Mouse (Mus musculus): ENCODE results near the gene Tmem131l. TPM values are rescaled to one million over a fixed set of nuclear protein-coding genes. Genes with fewer than 3 reads are reported as not detected.

Tmem131l gene
- polyA plus RNA-seq, 1 experiment from 2014 or later = 86.8 TPM

DNA sequence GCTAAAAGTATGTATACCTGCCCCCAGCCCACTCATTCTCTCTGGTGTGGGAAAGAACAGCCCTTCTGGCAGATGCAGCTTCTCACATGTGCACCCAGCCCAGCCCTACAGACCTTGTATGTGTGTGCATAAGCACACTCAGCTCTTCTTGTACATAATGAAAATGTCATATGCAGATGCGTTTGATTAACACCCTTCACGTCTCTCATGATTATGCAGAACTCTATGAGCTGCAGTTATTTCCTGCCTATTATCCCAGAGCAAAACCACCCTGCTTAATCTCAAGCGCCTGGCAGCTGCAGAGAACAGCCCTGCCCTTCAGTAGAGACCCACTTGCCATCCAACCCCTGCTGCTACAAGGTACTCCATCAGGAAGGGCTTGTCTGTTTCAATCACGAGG, 55.6 kb downstream of the Tmem131l start:
- Histone ChIP-seq H3K9me3 (ENCODE audit: control insufficient read depth, low read length) (no peaks in the 10 kb centered on the region), H3K4me1 (ENCODE audit: control insufficient read depth, insufficient read depth, low read length) (peaks cover 55% of the 10 kb centered on the region), H3K27ac (replicated peaks; ENCODE audit: low read depth, low read length) (no peak overlapping the region), H3K4me2 (ENCODE audit: low read depth, severe bottlenecking) (no peak overlapping the region), H3K27me3 (ENCODE audit: control insufficient read depth, insufficient read depth, low read length) (no peaks in the 10 kb centered on the region), H3K36me3 (ENCODE audit: control insufficient read depth, insufficient read depth, low read length) (no peaks in the 10 kb centered on the region), H3K4me3 (ENCODE audit: low read depth, low read length) (no peak overlapping the region), H3K9ac (ENCODE audit: low read length) (no peak overlapping the region)
- ATAC-seq (ENCODE audit: insufficient number of reproducible peaks, low FRiP score, low TSS enrichment, low read depth) = no peak
- WGBS = 61% methylated on average over 4 of the region's 4 CpGs
- no peak for DNase-seq (ENCODE audit: low spot score)

DNA sequence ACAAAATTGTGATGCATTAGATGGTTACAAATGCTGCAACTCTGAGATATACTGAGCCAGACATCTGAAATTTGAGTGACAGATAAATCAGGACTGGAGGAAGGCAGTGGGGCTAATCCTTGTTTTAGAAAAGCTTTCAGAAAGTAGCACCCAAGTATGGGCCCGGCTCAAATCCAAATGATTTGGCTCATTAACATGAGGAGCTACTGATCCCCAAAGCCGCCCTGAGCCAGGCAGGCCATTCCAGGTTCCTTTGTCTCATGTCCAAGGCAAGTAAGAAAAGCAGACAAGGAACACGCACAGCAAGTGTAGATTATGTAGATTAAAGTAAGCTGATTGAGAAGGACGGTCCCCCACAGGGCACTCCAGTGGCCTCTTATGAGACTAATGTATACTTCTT, 57.2 kb downstream of the Tmem131l start:
- H3K4me1 ChIP-seq (ENCODE audit: control insufficient read depth, insufficient read depth, low read length) = peaks cover 44% of the 10 kb centered on the region
- H3K27ac ChIP-seq (replicated peaks; ENCODE audit: low read depth, low read length) = no peak overlapping the region
- H3K4me2 ChIP-seq (ENCODE audit: low read depth, severe bottlenecking) = no peak overlapping the region
- H3K9me3 ChIP-seq (ENCODE audit: control insufficient read depth, low read length) = no peaks in the 10 kb centered on the region
- H3K36me3 ChIP-seq (ENCODE audit: control insufficient read depth, insufficient read depth, low read length) = no peaks in the 10 kb centered on the region
- H3K4me3 ChIP-seq (ENCODE audit: low read depth, low read length) = no peak overlapping the region
- no peaks in the 10 kb centered on the region for H3K27me3 ChIP-seq (ENCODE audit: control insufficient read depth, insufficient read depth, low read length)
- 90% methylated on average over 4 of the region's 4 CpGs for WGBS
- DNase-seq (ENCODE audit: low spot score) (no peak), ATAC-seq (ENCODE audit: insufficient number of reproducible peaks, low FRiP score, low TSS enrichment, low read depth) (no peak)
- no peak overlapping the region for H3K9ac ChIP-seq (ENCODE audit: low read length)

DNA sequence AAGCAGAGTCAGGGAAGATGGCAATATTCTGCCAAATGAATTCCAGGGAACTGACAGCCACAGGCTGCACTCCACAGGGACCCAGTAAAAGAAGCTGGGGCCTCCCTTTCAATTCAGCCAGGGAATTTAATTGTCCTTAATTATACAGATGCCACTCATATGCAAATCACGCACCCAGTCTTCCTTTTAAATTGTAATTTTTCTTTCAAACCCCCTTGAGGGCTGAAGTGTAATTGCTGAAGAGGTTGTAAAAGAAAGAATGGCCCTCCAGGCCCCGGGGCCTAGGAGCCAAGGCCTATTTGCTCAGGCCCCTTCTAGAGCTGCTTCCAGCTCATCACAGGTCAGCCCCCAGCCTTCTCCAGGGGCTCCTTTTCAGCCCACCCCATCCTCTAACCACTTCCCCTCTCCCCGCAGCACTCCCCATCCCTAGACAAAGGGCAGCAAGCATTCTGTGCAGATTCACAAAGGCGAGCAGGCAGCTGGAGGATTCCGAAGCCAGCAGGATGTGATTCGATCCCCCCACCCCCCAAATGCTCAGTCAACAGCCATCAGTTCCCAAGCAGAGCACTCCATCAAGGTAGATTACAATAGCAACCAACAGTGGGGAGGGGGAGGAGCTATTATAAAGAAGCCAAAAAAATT, 59.6 kb downstream of the Tmem131l start:
- Histone ChIP-seq H3K36me3 (ENCODE audit: control insufficient read depth, insufficient read depth, low read length) (no peaks in the 10 kb centered on the region), H3K27me3 (ENCODE audit: control insufficient read depth, insufficient read depth, low read length) (no peaks in the 10 kb centered on the region), H3K4me3 (ENCODE audit: low read depth, low read length) (no peak overlapping the region), H3K4me2 (ENCODE audit: low read depth, severe bottlenecking) (no peak overlapping the region), H3K9ac (ENCODE audit: low read length) (no peak overlapping the region), H3K9me3 (ENCODE audit: control insufficient read depth, low read length) (no peaks in the 10 kb centered on the region), H3K27ac (replicated peaks; ENCODE audit: low read depth, low read length) (no peak overlapping the region), H3K4me1 (ENCODE audit: control insufficient read depth, insufficient read depth, low read length) (peaks cover 23% of the 10 kb centered on the region)
- ATAC-seq (ENCODE audit: insufficient number of reproducible peaks, low FRiP score, low TSS enrichment, low read depth) (no peak), DNase-seq (ENCODE audit: low spot score) (no peak)
- WGBS = 14% methylated on average over 6 of the region's 6 CpGs

DNA sequence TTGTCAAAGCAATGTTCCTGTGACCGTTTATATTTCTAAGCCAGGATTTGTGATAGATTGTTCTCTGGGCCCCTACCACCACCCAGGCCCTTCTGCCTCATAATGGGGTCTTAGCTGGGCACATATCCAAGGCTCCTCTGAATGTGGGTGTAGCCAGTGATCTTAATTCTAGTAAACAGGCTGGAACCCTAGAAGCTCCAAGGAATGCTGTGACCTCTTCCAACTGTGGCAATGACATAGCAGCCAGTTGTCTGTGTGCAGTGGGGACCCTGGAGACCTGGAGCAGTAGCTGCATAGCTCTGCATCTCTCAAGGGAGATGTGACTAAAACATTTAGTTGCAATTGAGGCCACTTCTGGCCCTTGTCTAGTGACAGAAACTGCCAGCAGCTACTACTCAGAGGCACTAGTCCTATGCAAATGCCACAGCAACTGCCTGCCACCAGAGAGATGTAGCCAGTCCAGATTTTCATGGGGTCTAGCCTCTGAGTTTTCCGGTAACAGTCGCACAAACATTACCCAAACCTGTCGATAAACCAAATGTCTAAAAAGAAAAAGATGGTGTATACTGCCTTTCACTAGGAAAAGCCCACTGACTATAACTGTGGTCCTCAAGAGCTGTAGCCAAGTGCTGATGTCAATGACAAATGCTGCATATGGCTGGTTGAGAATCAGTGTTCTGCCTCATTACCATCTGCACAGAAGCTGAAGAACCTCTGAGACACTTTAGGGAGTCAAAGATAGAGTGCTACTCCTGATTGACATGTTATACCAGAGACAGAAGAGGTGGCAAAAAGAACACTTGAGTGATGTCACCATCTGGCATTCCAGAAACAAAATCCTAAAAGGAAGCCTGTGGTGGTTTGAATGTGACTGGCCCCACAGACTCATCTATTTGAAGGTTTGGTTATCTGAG, 61.2 kb downstream of the Tmem131l start:
- no peak overlapping the region for H3K4me3 ChIP-seq (ENCODE audit: low read depth, low read length)
- DNase-seq (ENCODE audit: low spot score) = no peak
- no peaks in the 10 kb centered on the region for H3K36me3 ChIP-seq (ENCODE audit: control insufficient read depth, insufficient read depth, low read length)
- H3K9me3 ChIP-seq (ENCODE audit: control insufficient read depth, low read length) = no peaks in the 10 kb centered on the region
- H3K4me2 ChIP-seq (ENCODE audit: low read depth, severe bottlenecking) = no peak overlapping the region
- H3K4me1 ChIP-seq (ENCODE audit: control insufficient read depth, insufficient read depth, low read length) = peaks cover 13% of the 10 kb centered on the region
- ATAC-seq (ENCODE audit: insufficient number of reproducible peaks, low FRiP score, low TSS enrichment, low read depth) = no peak
- no peak overlapping the region for H3K9ac ChIP-seq (ENCODE audit: low read length)
- H3K27me3 ChIP-seq (ENCODE audit: control insufficient read depth, insufficient read depth, low read length) = no peaks in the 10 kb centered on the region
- 90% methylated on average over 4 of the region's 4 CpGs for WGBS
- H3K27ac ChIP-seq (replicated peaks; ENCODE audit: low read depth, low read length) = no peak overlapping the region

DNA sequence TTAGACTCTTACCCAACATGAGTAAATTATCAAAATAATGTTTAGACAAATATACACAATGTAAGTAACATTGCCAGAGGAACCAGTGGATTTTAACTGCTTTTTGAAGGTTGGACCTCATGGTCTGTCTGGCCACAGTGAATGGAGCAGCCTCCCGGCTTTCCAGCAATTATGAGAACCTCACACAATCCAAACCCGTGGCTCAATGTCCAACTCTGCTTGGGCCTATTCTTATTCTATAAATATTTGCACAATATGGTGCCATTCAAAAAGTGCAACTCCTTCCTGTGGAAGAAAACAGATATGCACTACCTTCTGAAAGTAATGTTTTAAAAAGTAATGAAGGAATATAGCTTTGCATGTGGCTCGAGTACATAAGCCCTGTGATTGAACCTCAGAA, 62.2 kb downstream of the Tmem131l start:
- Histone ChIP-seq H3K27ac (replicated peaks; ENCODE audit: low read depth, low read length) (no peak overlapping the region), H3K27me3 (ENCODE audit: control insufficient read depth, insufficient read depth, low read length) (no peaks in the 10 kb centered on the region), H3K36me3 (ENCODE audit: control insufficient read depth, insufficient read depth, low read length) (no peaks in the 10 kb centered on the region), H3K4me3 (ENCODE audit: low read depth, low read length) (no peak overlapping the region), H3K9ac (ENCODE audit: low read length) (no peak overlapping the region), H3K4me1 (ENCODE audit: control insufficient read depth, insufficient read depth, low read length) (peaks cover 13% of the 10 kb centered on the region), H3K4me2 (ENCODE audit: low read depth, severe bottlenecking) (no peak overlapping the region), H3K9me3 (ENCODE audit: control insufficient read depth, low read length) (no peaks in the 10 kb centered on the region)
- no peak for DNase-seq (ENCODE audit: low spot score)
- no peak for ATAC-seq (ENCODE audit: insufficient number of reproducible peaks, low FRiP score, low TSS enrichment, low read depth)
- 87% methylated on average over 3 of the region's 3 CpGs for WGBS

DNA sequence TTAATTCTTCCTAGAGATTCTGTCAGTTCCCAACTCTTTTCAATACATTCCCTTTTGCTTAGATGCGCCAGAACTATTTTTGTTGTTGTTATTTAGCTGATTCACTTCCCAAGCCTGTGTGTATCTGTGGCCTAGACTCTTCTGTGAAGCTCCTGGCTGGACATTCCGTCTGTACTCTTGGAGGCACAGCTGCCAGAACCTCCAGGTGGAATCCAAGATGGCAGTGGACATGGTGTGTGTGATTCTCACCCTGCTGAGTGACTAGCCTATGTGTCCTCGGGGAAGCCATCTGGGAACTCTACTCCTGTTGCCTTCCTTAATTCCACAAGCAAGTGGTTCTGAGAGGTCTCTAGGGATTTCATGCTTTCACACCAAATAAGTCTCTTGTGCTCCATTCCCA, 63.8 kb downstream of the Tmem131l start:
- H3K4me1 ChIP-seq (ENCODE audit: control insufficient read depth, insufficient read depth, low read length) = peaks cover 11% of the 10 kb centered on the region
- ATAC-seq (ENCODE audit: insufficient number of reproducible peaks, low FRiP score, low TSS enrichment, low read depth) (no peak), DNase-seq (ENCODE audit: low spot score) (no peak)

DNA sequence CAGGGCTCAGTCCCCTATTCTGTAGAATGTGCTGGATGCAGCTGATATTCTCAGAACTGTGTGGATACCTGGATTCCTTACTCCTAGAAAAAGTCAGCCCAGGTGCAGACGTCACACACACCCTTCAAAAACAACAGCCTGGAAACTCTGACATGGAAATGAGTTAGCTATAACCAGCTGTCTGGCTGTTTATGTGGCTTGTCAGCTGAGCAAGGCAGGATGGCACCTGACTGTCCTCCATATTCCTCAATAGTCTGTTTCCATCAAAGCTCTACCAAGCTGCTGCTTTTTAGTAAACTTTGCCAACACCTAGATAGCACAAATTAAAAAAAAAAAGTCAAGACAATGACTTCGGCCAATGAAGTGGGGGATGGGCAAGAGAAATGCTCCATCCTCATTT, 66.6 kb downstream of the Tmem131l start:
- ATAC-seq (ENCODE audit: insufficient number of reproducible peaks, low FRiP score, low TSS enrichment, low read depth) = no peak
- H3K4me1 ChIP-seq (ENCODE audit: control insufficient read depth, insufficient read depth, low read length) = no peaks in the 10 kb centered on the region; the same call in 1 of the 2 replicates

More for the DNA sequence above, 63.8 kb downstream of the Tmem131l start:
- Histone ChIP-seq H3K36me3 (ENCODE audit: control insufficient read depth, insufficient read depth, low read length) (no peaks in the 10 kb centered on the region), H3K27me3 (ENCODE audit: control insufficient read depth, insufficient read depth, low read length) (no peaks in the 10 kb centered on the region), H3K4me3 (ENCODE audit: low read depth, low read length) (no peak overlapping the region), H3K9me3 (ENCODE audit: control insufficient read depth, low read length) (no peaks in the 10 kb centered on the region), H3K9ac (ENCODE audit: low read length) (no peak overlapping the region), H3K27ac (replicated peaks; ENCODE audit: low read depth, low read length) (no peak overlapping the region), H3K4me2 (ENCODE audit: low read depth, severe bottlenecking) (no peak overlapping the region)
- 85% methylated on average over 3 of the region's 3 CpGs for WGBS

DNA sequence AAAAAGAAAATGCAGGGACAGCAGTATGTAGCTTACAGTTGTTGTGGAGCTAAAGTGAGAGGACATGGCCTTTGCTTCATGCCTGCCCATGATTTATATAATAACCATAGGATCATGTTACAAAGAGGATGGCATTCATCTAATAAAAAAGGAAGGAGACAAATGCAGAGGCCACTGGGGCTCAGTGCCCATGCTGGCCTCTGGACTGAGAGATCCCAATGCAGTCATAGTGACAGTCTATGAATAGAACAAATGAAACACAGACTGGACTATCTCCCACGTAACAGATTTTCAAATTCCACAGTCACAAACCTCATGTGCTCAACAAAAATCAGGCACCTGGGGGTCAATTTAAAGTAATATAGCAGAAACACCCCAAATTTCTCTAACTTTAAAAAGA, 69.3 kb downstream of the Tmem131l start:
- H3K27ac ChIP-seq (replicated peaks; ENCODE audit: low read depth, low read length) = no peak overlapping the region
- no peak for ATAC-seq (ENCODE audit: insufficient number of reproducible peaks, low FRiP score, low TSS enrichment, low read depth)
- H3K4me1 ChIP-seq (ENCODE audit: control insufficient read depth, insufficient read depth, low read length) = no peaks in the 10 kb centered on the region; the same call in 1 of the 2 replicates
- no peak overlapping the region for H3K9ac ChIP-seq (ENCODE audit: low read length)
- no peaks in the 10 kb centered on the region for H3K36me3 ChIP-seq (ENCODE audit: control insufficient read depth, insufficient read depth, low read length)
- no peaks in the 10 kb centered on the region for H3K27me3 ChIP-seq (ENCODE audit: control insufficient read depth, insufficient read depth, low read length)
- H3K9me3 ChIP-seq (ENCODE audit: control insufficient read depth, low read length) = no peaks in the 10 kb centered on the region
- 64% methylated on average over 1 of the region's 1 CpGs for WGBS
- no peak overlapping the region for H3K4me3 ChIP-seq (ENCODE audit: low read depth, low read length)
- no peak for DNase-seq (ENCODE audit: low spot score)
- H3K4me2 ChIP-seq (ENCODE audit: low read depth, severe bottlenecking) = no peak overlapping the region

More for the DNA sequence above, 66.6 kb downstream of the Tmem131l start:
- no peak for DNase-seq (ENCODE audit: low spot score)
- H3K9ac ChIP-seq (ENCODE audit: low read length) = no peak overlapping the region
- no peak overlapping the region for H3K4me3 ChIP-seq (ENCODE audit: low read depth, low read length)
- H3K4me2 ChIP-seq (ENCODE audit: low read depth, severe bottlenecking) = no peak overlapping the region
- H3K27ac ChIP-seq (replicated peaks; ENCODE audit: low read depth, low read length) = no peak overlapping the region
- WGBS = 75% methylated on average over 2 of the region's 2 CpGs
- no peaks in the 10 kb centered on the region for H3K36me3 ChIP-seq (ENCODE audit: control insufficient read depth, insufficient read depth, low read length)
- H3K9me3 ChIP-seq (ENCODE audit: control insufficient read depth, low read length) = no peaks in the 10 kb centered on the region
- no peaks in the 10 kb centered on the region for H3K27me3 ChIP-seq (ENCODE audit: control insufficient read depth, insufficient read depth, low read length)
